Mouse (Mus musculus) stomach, postnatal 0 days (tissue): Measurements from ENCODE around the gene Vps35l. TPM values are rescaled to one million over a fixed set of nuclear protein-coding genes. Genes with fewer than 3 reads are reported as not detected.

Experiments used
- ATAC-seq: fragments of 200-750 bp; cut with Nextera tagmentation; 2 replicates; pipeline ENCODE4 v1.8.0; 2017; ENCODE audit not compliant: low FRiP score, low TSS enrichment
- DNase-seq: peaks from one replicate; pipeline ENCODE4 v3.0.0-alpha.2; 2016; ENCODE audit warnings: low spot score
- H3K27ac ChIP-seq: fragments of 300-500 bp; sonication (generic); replicated peaks from 2 replicates; pipeline ENCODE4 v1.5.1; 2014; ENCODE audit warnings: mild to moderate bottlenecking, control low read depth
- H3K27me3 ChIP-seq: fragments of 300-500 bp; sonication (generic); 2 replicates; pipeline ENCODE4 v1.6.1; 2014; ENCODE audit warnings: low read length; ENCODE audit not compliant: control insufficient read depth, insufficient read depth
- H3K36me3 ChIP-seq: fragments of 300-500 bp; sonication (generic); 2 replicates; pipeline ENCODE4 v1.6.1; 2014; ENCODE audit warnings: low read length, mixed read lengths; ENCODE audit not compliant: control insufficient read depth, insufficient read depth
- H3K4me1 ChIP-seq: fragments of 300-500 bp; sonication (generic); replicated peaks from 2 replicates; pipeline ENCODE4 v1.6.1; 2014; ENCODE audit warnings: antibody characterized with exemption; ENCODE audit not compliant: control insufficient read depth, insufficient read depth
- H3K4me2 ChIP-seq: fragments of 300-500 bp; sonication (generic); replicated peaks from 2 replicates; pipeline ENCODE4 v1.6.1; 2014; ENCODE audit warnings: low read depth, mild to moderate bottlenecking, control low read depth, moderate library complexity
- H3K4me3 ChIP-seq: fragments of 300-500 bp; sonication (generic); 2 replicates; pipeline ENCODE4 v1.5.1; 2014; ENCODE audit warnings: low read depth, low read length, control low read depth
- H3K9ac ChIP-seq: fragments of 300-500 bp; sonication (generic); 2 replicates; pipeline ENCODE4 v1.6.1; 2014; ENCODE audit warnings: mild to moderate bottlenecking, low read length, control low read depth, mixed read lengths
- H3K9me3 ChIP-seq: fragments of 300-500 bp; sonication (generic); 2 replicates; pipeline ENCODE4 v1.6.1; 2016; ENCODE audit warnings: low read length; ENCODE audit not compliant: control insufficient read depth
- CTCF ChIP-seq: IDR thresholded peaks from 2 replicates; pipeline ENCODE4 v1.5.1; 2016; ENCODE audit warnings: antibody characterized with exemption, low read depth, mild to moderate bottlenecking, moderate library complexity
- EP300 ChIP-seq: optimal IDR thresholded peaks from 2 replicates; pipeline ENCODE3; 2016; ENCODE audit warnings: antibody characterized with exemption
- WGBS: fragments of 180-500 bp; shearing (Covaris S2); extraction: QIAGEN DNeasy Blood & Tissue Kit; methylation state at CpG from one replicate; pipeline ENCODE4 v1.1.7; 2014; 5-methylcytosine and 5-hydroxymethylcytosine counted together
- polyA plus RNA-seq: library from polyadenylated mRNA; unstranded; fragments of >200 nt; fragmentation: Nextera tagmentation; extraction: Ambion mirVana; gene quantifications from 2 replicates; pipeline ENCODE4 v1.2.1, GENCODE M21; 2015

The Vps35l gene
- polyA plus RNA-seq, 1 experiment from 2014 or later = 32.7 TPM

GRCm38 (mm10) chr7:118740532-118741338, 709 bp downstream of the Vps35l start:
- peak; percentile 97 for ATAC-seq
- Histone ChIP-seq H3K36me3 (no peaks in the 10 kb centered on the region), H3K4me3 (peak overlapping the region; percentile 76), H3K27me3 (no peaks in the 10 kb centered on the region), H3K27ac (peak overlapping the region; percentile 59), H3K9me3 (no peaks in the 10 kb centered on the region), H3K4me1 (0 out of 2 replicates have a peak, but pooled peaks cover 2% of the 10 kb centered on the region), H3K4me2 (peak overlapping the region; percentile 78), H3K9ac (peak overlapping the region; percentile 72)
- 3% methylated on average over 38 of the region's 41 CpGs for WGBS
- DNase-seq = peak; percentile 99
- TF ChIP-seq CTCF = no peak
- no peak for TF ChIP-seq EP300

GRCm38 (mm10) chr7:118742278-118742677, 2.3 kb downstream of the Vps35l start:
- TF ChIP-seq CTCF = no peak
- no peak for TF ChIP-seq EP300
- WGBS = 88% methylated on average over 6 of the region's 6 CpGs
- H3K4me2 ChIP-seq = no peak overlapping the region
- DNase-seq (no peak), ATAC-seq (no peak)
- H3K9me3 ChIP-seq = no peaks in the 10 kb centered on the region
- H3K4me1 ChIP-seq = 0 out of 2 replicates have a peak, but pooled peaks cover 2% of the 10 kb centered on the region
- no peak overlapping the region for H3K27ac ChIP-seq
- H3K9ac ChIP-seq = no peak overlapping the region
- H3K36me3 ChIP-seq = no peaks in the 10 kb centered on the region
- H3K27me3 ChIP-seq = no peaks in the 10 kb centered on the region
- H3K4me3 ChIP-seq = no peak overlapping the region

GRCm38 (mm10) chr7:118744766-118745165, 4.7 kb downstream of the Vps35l start:
- Histone ChIP-seq H3K27ac (no peak overlapping the region), H3K36me3 (peaks cover 11% of the 10 kb centered on the region), H3K4me1 (0 out of 2 replicates have a peak, but pooled peaks cover 2% of the 10 kb centered on the region), H3K27me3 (no peaks in the 10 kb centered on the region), H3K4me3 (no peak overlapping the region), H3K9me3 (no peaks in the 10 kb centered on the region), H3K4me2 (no peak overlapping the region), H3K9ac (no peak overlapping the region)
- ATAC-seq (no peak), DNase-seq (no peak)
- WGBS = 93% methylated on average over 5 of the region's 5 CpGs
- TF ChIP-seq CTCF (no peak), EP300 (no peak)

- DNase-seq (no peak), ATAC-seq (no peak)
- Histone ChIP-seq H3K9me3 (no peaks in the 10 kb centered on the region), H3K36me3 (peaks cover 22% of the 10 kb centered on the region), H3K9ac (no peak overlapping the region), H3K4me1 (no peaks in the 10 kb centered on the region), H3K27me3 (no peaks in the 10 kb centered on the region), H3K27ac (no peak overlapping the region), H3K4me3 (no peak overlapping the region), H3K4me2 (no peak overlapping the region)
- TF ChIP-seq EP300 (no peak), CTCF (no peak)
- WGBS = 89% methylated on average over 12 of the region's 12 CpGs
Observed at GRCm38 (mm10) chr7:118747891-118748672, 8.1 kb downstream of the Vps35l start.

- WGBS = 77% methylated on average over 8 of the region's 8 CpGs
- Histone ChIP-seq H3K9ac (no peak overlapping the region), H3K4me3 (no peak overlapping the region), H3K4me1 (no peaks in the 10 kb centered on the region), H3K4me2 (no peak overlapping the region), H3K9me3 (no peaks in the 10 kb centered on the region), H3K27me3 (no peaks in the 10 kb centered on the region), H3K27ac (no peak overlapping the region), H3K36me3 (peaks cover 29% of the 10 kb centered on the region)
- TF ChIP-seq CTCF (no peak), EP300 (no peak)
- ATAC-seq (no peak), DNase-seq (no peak)
Observed at GRCm38 (mm10) chr7:118749706-118750105, 9.7 kb downstream of the Vps35l start.

GRCm38 (mm10) chr7:118751625-118752024, 11.6 kb downstream of the Vps35l start:
- 87% methylated on average over 7 of the region's 7 CpGs for WGBS
- TF ChIP-seq CTCF (no peak), EP300 (no peak)
- Histone ChIP-seq H3K9ac (no peak overlapping the region), H3K4me1 (no peaks in the 10 kb centered on the region), H3K4me2 (no peak overlapping the region), H3K4me3 (no peak overlapping the region), H3K27me3 (no peaks in the 10 kb centered on the region), H3K27ac (no peak overlapping the region), H3K36me3 (peaks cover 31% of the 10 kb centered on the region), H3K9me3 (no peaks in the 10 kb centered on the region)
- no peak for ATAC-seq
- DNase-seq = no peak
